Mouse (Mus musculus): ENCODE data around the gene Atmin.

- TF ChIP-seq MAX (IDR thresholded peaks at IDR 0.05; ENCODE audit: low read depth) (no peak), REST (IDR thresholded peaks at IDR 0.05; ENCODE audit: insufficient read depth, insufficient read length) (no peak), POLR2A (IDR thresholded peaks at IDR 0.05; ENCODE audit: insufficient read length, low read depth) (no peak)
Observed at GRCm38 (mm10) chr8:116994016-116994716, 51.0 kb downstream of the Atmin start.

Data from myocyte (in vitro differentiated cells).